Mouse (Mus musculus) hindlimb bud, embryonic 11.5 days (tissue): ENCODE results near the gene Wdr61.
"Not testable (repeated sequence)": the region's sequence is repeated elsewhere in the genome, so short reads cannot be mapped to it uniquely, and the experiment has no call there.

ENCODE experiments used
- DNase-seq: peaks from one replicate; pipeline ENCODE4 v3.0.0-alpha.2; 2012; ENCODE audit warnings: low read depth, low spot score; ENCODE audit errors: extremely low spot score

The Wdr61 gene

DNA sequence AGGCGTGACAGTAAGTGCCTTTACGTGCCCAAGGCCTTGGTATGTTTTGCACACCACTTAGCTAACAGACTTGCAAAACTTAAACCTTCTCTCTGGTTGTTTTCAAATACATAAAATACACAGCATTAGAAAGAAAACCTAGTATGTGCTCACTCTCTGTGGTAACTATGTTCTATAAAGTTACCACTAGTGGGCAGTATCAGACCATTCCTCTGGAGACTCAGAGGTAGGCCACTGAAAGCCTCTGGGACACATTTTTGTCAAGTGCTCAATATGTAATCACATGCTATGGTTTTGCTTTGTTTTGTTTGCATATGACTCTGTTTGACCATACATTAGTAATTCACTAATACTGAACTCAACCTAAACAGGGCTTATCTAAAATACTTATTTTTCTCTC, 2.2 kb downstream of the Wdr61 start:
- no peak for DNase-seq

DNA sequence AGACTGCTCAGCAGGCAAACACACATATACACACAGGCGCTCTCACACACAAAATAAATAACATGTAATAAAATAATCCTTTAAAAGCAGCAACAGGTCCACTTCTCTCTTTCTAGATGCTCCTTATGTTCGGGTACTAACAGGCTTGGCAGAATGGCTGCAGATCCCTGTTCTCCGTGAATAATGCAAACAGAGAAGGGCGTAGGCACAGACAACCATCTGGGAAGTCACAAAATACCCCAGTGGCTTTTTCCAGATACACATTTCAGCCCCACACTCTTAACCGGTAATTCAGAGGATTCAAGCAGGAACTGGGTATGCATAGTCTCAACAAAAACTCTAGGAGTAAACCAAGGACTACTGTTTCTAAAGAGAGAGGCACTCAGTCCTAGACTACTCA, 8.0 kb downstream of the Wdr61 start:
- no peak for DNase-seq

- no peak for DNase-seq
Measured at GRCm38 (mm10) chr9:54722596-54722995, 11.7 kb downstream of the Wdr61 start.

- no peak for DNase-seq
Measured at GRCm38 (mm10) chr9:54722156-54722555, 12.2 kb downstream of the Wdr61 start.

DNA sequence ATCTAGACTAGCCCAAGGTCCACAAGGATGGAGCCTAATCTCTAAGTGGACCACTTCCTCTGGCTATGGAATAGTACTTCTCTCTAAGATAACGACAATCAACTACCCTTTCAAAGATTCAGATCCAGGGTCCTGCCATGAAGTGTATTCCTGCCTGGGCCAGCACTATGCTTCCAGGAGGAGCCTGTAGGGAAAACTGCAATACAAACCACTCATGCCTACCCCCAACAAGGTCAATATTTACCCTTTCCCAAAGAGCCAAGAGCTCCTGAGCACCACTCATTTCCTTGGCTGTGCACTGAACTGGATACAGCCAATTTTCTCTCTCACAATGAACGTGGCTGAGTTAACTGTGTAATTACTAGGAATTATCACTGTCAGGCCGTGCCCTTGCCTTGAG, 16.8 kb downstream of the Wdr61 start:
- no peak for DNase-seq

DNA sequence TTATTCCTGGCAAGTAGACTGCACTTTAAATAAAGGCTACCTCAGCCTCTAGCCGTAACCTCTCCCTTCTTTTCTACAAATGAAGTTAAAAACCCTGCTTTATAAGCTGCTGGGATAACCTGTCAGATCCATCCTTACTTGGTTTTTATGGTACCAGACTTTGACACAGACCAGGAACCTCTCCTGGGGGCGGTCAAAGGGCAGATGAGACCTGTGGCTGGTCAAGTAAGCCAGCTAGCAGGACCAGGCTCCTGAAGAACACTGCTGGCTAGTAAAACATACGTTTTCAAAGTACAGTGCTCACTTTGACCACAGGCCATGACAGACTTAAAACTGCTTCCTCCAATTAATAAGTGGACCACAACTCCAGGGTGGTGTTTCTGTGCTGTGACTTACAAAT, 18.5 kb downstream of the Wdr61 start:
- no peak for DNase-seq

- no peak for DNase-seq
Measured at GRCm38 (mm10) chr9:54708085-54708484, 26.2 kb downstream of the Wdr61 start.

- DNase-seq = no peak
Measured at GRCm38 (mm10) chr9:54707288-54707999, 26.9 kb downstream of the Wdr61 start.

- DNase-seq = no peak
Measured at GRCm38 (mm10) chr9:54705561-54705960, 28.8 kb downstream of the Wdr61 start.

DNA sequence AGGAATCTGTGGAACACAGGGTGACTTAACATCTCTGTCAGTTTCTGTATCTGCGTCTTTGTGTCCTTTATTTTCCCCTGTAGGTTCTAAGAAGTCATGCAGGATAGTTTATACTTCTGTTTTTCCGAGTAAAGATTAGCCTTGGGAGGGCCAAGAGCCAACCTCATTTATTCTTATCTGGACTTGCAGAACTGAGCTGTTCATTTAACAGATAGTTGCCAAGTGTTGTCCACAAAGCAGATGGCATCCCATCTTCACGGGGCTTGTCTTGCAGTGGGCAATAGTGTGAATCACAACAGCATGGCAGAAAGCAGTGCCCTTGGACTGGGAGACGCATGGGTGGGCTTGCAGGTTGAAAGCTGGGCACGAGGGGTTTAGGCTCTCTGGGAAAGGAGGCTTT, 30.0 kb downstream of the Wdr61 start:
- no peak for DNase-seq

- DNase-seq = no peak
Measured at GRCm38 (mm10) chr9:54702581-54702980, 31.7 kb downstream of the Wdr61 start.

- DNase-seq = no peak
Measured at GRCm38 (mm10) chr9:54700746-54701145, 33.6 kb downstream of the Wdr61 start.

- no peak for DNase-seq
Measured at GRCm38 (mm10) chr9:54700174-54700475, 34.2 kb downstream of the Wdr61 start.

GRCm38 (mm10) chr9:54699345-54700173, 34.8 kb downstream of the Wdr61 start:
- DNase-seq = no peak

GRCm38 (mm10) chr9:54699087-54699344, 35.3 kb downstream of the Wdr61 start:
- DNase-seq = no peak

GRCm38 (mm10) chr9:54698318-54699086, 35.8 kb downstream of the Wdr61 start, which contains the start of gene Dnaja4:
Gene Dnaja4, plus strand, starts transcription at chr9:54698873.
- no peak for DNase-seq

DNA sequence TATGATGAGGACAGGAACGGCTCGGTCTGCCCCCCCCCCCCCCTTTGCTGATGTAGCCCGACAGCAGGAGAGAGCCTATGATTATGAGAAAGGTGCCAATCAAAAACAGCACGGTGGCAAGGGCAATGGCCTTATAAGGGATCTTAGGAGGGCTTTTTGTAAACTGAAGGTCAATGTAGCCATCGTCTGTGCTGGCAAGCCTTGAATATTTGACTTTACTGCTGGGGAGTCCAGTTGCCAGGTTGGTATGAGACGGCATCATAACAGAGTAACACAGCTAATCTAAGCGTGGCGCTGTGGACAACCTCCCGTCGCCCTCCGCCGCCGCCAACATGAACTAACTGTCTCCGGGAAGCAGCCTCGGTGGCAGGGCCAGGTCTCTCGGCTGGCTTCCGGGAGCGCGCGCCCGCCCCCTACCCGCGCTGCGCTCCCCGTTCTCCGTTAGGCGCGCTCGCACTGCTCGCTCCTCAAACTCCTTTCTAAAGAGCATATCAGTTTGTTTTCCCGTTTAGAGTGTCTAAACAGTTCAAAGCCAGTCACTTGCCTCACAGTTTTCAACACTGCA, 43.0 kb downstream of the Wdr61 start:
- not testable (repeated sequence) for DNase-seq

DNA sequence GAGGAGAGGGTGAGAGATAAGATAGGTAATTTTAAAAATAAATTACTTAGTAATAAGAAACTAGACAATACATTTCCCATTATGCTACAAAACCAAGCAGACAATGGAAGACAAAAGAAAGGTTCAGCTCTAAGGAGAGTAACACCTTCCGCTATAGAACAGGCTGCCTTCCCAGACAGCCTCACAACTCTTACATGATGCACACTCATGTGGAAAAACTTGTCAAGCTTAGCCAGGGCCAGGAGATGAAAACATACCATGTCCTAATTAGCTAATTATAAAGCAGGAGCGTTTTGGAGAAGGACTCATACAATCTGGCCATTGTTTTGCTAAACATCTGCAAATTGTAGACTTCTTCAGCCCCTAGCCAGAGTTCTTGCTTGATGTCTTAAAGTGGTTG, 43.6 kb downstream of the Wdr61 start:
- DNase-seq = not testable (repeated sequence)

- DNase-seq = no peak
Measured at GRCm38 (mm10) chr9:54689446-54689845, 44.9 kb downstream of the Wdr61 start.

DNA sequence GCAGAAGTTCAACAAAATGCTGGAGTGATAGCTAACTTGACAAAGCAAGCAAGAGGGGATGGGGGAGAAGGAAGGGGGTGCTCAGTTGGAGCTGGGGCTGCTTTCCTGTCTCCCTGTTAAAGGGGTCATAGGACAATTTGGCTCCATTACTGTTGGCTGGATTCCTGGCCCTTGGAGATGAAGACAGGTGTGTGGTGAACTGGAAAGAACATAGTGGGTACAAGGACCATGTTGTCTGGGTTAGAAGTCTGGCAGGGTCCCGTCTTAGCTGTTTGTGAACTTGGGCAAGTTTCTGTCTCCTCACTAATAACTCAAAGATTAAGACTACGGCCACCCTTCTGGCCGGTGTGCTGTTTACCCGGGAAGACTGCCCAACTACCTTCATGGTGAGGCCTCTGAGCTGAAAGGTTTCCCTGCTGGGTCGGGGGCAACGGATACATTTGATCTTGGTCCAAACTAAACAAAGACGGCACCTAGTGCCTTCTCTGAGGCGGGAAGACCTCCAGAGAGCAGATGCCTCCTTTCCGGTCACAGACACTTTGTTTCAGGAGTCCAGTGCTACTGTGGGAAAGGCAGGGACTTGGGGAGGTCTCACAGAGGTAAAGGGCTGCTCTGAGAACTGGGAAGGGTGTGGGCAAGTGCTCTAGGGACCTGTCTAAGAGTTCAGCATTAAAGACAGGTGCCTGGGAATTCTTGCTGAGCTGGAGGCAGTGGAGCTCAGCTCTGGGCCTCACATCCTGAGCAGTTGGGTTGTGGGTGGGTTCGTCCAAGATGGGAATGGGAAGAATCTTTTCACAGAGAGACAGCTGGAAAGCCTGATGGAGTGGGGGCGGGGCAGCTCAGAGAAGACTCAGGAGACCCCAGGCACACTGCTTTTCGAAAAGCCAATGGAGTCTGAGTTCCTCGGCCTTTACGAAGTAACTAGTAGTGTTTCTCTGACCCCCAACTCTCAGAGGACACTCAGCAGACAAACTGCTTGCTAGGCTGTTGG, 46.8 kb downstream of the Wdr61 start:
- no peak for DNase-seq
